Mouse (Mus musculus) colon, adult 2 months (tissue): ENCODE measurements around the gene C530025M09Rik. TPM values are rescaled to one million over a fixed set of nuclear protein-coding genes. Genes with fewer than 3 reads are reported as not detected.

ENCODE experiments used
- polyA plus RNA-seq: library from polyadenylated mRNA; depleted of rRNA; stranded (reverse); fragments of >200 nt; gene quantifications from 2 replicates; pipeline ENCODE4 v1.2.3, GENCODE M21; 2012; rRNA removed

The C530025M09Rik gene
- polyA plus RNA-seq, result 0.19 TPM in 1 of 2 replicates, not detected in the other

DNA sequence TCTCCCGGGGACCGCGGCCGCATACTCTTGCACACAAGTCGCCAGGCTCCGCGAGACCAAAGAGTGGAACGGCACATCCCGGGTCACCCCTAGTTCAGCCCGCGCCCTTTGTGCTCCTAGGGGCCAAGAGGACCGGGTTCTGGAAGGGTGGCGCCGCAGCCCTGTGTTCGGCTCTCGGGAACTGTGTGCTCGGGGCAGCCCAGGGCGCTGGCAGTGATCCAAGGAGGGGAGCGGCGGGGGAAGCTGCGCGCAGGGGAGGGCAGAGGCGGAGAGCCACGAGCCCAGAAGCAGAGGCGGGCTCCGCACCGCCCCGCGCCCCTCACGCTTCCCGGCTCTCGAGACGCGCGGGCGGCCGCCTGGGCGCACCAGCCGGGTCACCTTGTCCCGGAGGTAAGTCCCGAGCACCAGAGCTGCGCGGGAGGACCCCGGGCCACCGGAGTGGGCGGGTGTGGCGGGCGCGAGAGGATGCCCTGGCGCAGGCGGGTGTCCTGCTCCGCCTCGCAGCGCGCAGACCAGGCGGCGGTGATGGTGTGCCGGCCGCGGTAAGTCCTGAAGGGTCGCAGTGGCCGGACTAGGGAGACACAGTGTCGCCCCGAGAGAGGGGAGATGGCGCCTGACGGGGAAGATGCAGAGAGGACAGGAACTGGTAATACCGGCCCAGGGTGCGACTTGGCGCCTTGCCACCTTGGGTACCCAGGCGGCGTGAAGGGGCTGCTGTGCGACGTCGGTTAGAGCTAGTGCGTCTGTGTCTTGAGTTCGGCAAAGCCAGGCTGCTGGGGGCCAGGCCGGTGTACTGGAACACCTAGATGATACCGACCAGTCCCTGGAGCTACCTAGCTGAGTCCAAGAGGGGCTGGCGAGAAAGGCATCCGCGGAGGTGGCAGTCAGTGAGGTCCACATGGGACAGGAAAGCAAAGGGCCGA lies at the start of gene C530025M09Rik:
Gene C530025M09Rik (minus strand): TSS at position 678 of the 923 bp plus-strand sequence.

DNA sequence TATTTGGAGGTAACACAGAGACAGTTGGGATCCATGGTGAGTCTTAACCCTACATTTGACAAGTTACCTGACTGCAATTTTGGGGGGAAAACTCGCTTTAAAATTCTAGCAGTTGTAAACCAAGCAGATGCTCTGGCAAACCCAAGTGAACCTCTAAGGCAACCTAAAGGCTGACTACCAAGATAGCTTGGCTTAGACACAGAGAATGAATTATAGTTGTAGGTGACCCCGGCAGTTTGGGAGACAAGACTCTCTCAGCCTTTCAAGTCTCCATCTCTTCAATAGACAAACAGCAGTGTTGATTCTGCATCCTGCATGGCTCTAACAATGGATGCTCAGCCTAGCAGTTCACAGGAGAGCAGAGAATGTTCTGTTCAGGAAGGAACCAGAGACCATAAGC lies 2.1 kb downstream of the C530025M09Rik start, which contains the start of gene Syndig1:
Gene Syndig1 (plus strand): TSS at position 301 of the 400 bp plus-strand sequence.

Other genes starting within 250 kb of the C530025M09Rik start
- 4.1 and 4.4 TPM in 2 replicates for gene Syndig1, start 2.0 kb downstream of the C530025M09Rik start, polyA plus RNA-seq